Mouse (Mus musculus): Measurements from ENCODE around the gene Ski. TPM values are rescaled to one million over a fixed set of nuclear protein-coding genes. Genes with fewer than 3 reads are reported as not detected.

Gene Ski
- polyA plus RNA-seq, 1 experiment from 2014 or later, result 24.4 TPM

- H3K4me2 ChIP-seq (ENCODE audit: low read length), result no peak overlapping the region
- no peak overlapping the region for H3K27ac ChIP-seq (ENCODE audit: low read depth)
- ATAC-seq (replicated peaks; ENCODE audit: low FRiP score, low TSS enrichment, low read depth), result no peak
- H3K27me3 ChIP-seq (replicated peaks; ENCODE audit: control insufficient read depth, insufficient read depth, low read length), result no peaks in the 10 kb centered on the region
- H3K4me3 ChIP-seq (ENCODE audit: low read depth, low read length), result no peak overlapping the region
- no peak for DNase-seq (ENCODE audit: low spot score)
- no peak overlapping the region for H3K9ac ChIP-seq (ENCODE audit: low read length)
- no peaks in the 10 kb centered on the region for H3K9me3 ChIP-seq (ENCODE audit: control insufficient read depth, low read length)
- 65% methylated on average over 8 of the region's 8 CpGs for WGBS
- H3K4me1 ChIP-seq (replicated peaks; ENCODE audit: control insufficient read depth, insufficient read depth, low read length), result peaks cover 22% of the 10 kb centered on the region
- H3K36me3 ChIP-seq (ENCODE audit: control insufficient read depth, insufficient read depth, low read length), result peaks cover 63% of the 10 kb centered on the region
These were observed 63.9 kb downstream of the Ski start for GRCm38 (mm10) chr4:155158543-155158917.

GRCm38 (mm10) chr4:155157871-155158542 lies 64.4 kb downstream of the Ski start:
- 90% methylated on average over 27 of the region's 27 CpGs for WGBS
- H3K36me3 ChIP-seq (ENCODE audit: control insufficient read depth, insufficient read depth, low read length), result peaks cover 63% of the 10 kb centered on the region
- no peak for DNase-seq (ENCODE audit: low spot score)

GRCm38 (mm10) chr4:155156734-155157133 lies 65.7 kb downstream of the Ski start:
- WGBS, result 95% methylated on average over 17 of the region's 17 CpGs
- H3K4me1 ChIP-seq (replicated peaks; ENCODE audit: control insufficient read depth, insufficient read depth, low read length), result peaks cover 7% of the 10 kb centered on the region
- H3K9ac ChIP-seq (ENCODE audit: low read length), result no peak overlapping the region
- no peak overlapping the region for H3K27ac ChIP-seq (ENCODE audit: low read depth)
- no peaks in the 10 kb centered on the region for H3K27me3 ChIP-seq (replicated peaks; ENCODE audit: control insufficient read depth, insufficient read depth, low read length)
- DNase-seq (ENCODE audit: low spot score), result no peak
- ATAC-seq (replicated peaks; ENCODE audit: low FRiP score, low TSS enrichment, low read depth), result no peak
- H3K9me3 ChIP-seq (ENCODE audit: control insufficient read depth, low read length), result no peaks in the 10 kb centered on the region
- peaks cover 63% of the 10 kb centered on the region for H3K36me3 ChIP-seq (ENCODE audit: control insufficient read depth, insufficient read depth, low read length)
- H3K4me2 ChIP-seq (ENCODE audit: low read length), result no peak overlapping the region
- H3K4me3 ChIP-seq (ENCODE audit: low read depth, low read length), result no peak overlapping the region

More at GRCm38 (mm10) chr4:155157871-155158542, 64.4 kb downstream of the Ski start:
- Histone ChIP-seq H3K27ac (ENCODE audit: low read depth) (no peak overlapping the region), H3K4me1 (replicated peaks; ENCODE audit: control insufficient read depth, insufficient read depth, low read length) (peaks cover 16% of the 10 kb centered on the region), H3K27me3 (replicated peaks; ENCODE audit: control insufficient read depth, insufficient read depth, low read length) (no peaks in the 10 kb centered on the region), H3K9ac (ENCODE audit: low read length) (no peak overlapping the region), H3K4me2 (ENCODE audit: low read length) (no peak overlapping the region), H3K4me3 (ENCODE audit: low read depth, low read length) (no peak overlapping the region), H3K9me3 (ENCODE audit: control insufficient read depth, low read length) (no peaks in the 10 kb centered on the region)
- ATAC-seq (replicated peaks; ENCODE audit: low FRiP score, low TSS enrichment, low read depth), result no peak

GRCm38 (mm10) chr4:155154986-155155385 lies 67.4 kb downstream of the Ski start:
- Histone ChIP-seq H3K36me3 (ENCODE audit: control insufficient read depth, insufficient read depth, low read length) (peaks cover 56% of the 10 kb centered on the region), H3K4me2 (ENCODE audit: low read length) (no peak overlapping the region), H3K9me3 (ENCODE audit: control insufficient read depth, low read length) (no peaks in the 10 kb centered on the region), H3K9ac (ENCODE audit: low read length) (no peak overlapping the region), H3K4me3 (ENCODE audit: low read depth, low read length) (no peak overlapping the region), H3K27me3 (replicated peaks; ENCODE audit: control insufficient read depth, insufficient read depth, low read length) (no peaks in the 10 kb centered on the region), H3K4me1 (replicated peaks; ENCODE audit: control insufficient read depth, insufficient read depth, low read length) (peaks cover 15% of the 10 kb centered on the region), H3K27ac (ENCODE audit: low read depth) (no peak overlapping the region)
- DNase-seq (ENCODE audit: low spot score) (no peak), ATAC-seq (replicated peaks; ENCODE audit: low FRiP score, low TSS enrichment, low read depth) (no peak)
- WGBS, result 59% methylated on average over 11 of the region's 11 CpGs

GRCm38 (mm10) chr4:155153389-155154072 lies 68.9 kb downstream of the Ski start:
- peaks cover 22% of the 10 kb centered on the region for H3K4me1 ChIP-seq (replicated peaks; ENCODE audit: control insufficient read depth, insufficient read depth, low read length)
- no peak overlapping the region for H3K4me2 ChIP-seq (ENCODE audit: low read length)
- H3K27me3 ChIP-seq (replicated peaks; ENCODE audit: control insufficient read depth, insufficient read depth, low read length), result no peaks in the 10 kb centered on the region
- no peak for DNase-seq (ENCODE audit: low spot score)
- 81% methylated on average over 3 of the region's 3 CpGs for WGBS
- ATAC-seq (replicated peaks; ENCODE audit: low FRiP score, low TSS enrichment, low read depth), result no peak
- no peak overlapping the region for H3K9ac ChIP-seq (ENCODE audit: low read length)
- no peak overlapping the region for H3K27ac ChIP-seq (ENCODE audit: low read depth)
- H3K9me3 ChIP-seq (ENCODE audit: control insufficient read depth, low read length), result no peaks in the 10 kb centered on the region
- no peak overlapping the region for H3K4me3 ChIP-seq (ENCODE audit: low read depth, low read length)
- peaks cover 41% of the 10 kb centered on the region for H3K36me3 ChIP-seq (ENCODE audit: control insufficient read depth, insufficient read depth, low read length)

GRCm38 (mm10) chr4:155152476-155152875 lies 69.9 kb downstream of the Ski start:
- no peaks in the 10 kb centered on the region for H3K9me3 ChIP-seq (ENCODE audit: control insufficient read depth, low read length)
- peaks cover 30% of the 10 kb centered on the region for H3K36me3 ChIP-seq (ENCODE audit: control insufficient read depth, insufficient read depth, low read length)
- H3K4me2 ChIP-seq (ENCODE audit: low read length), result no peak overlapping the region
- ATAC-seq (replicated peaks; ENCODE audit: low FRiP score, low TSS enrichment, low read depth), result no peak
- peaks cover 22% of the 10 kb centered on the region for H3K4me1 ChIP-seq (replicated peaks; ENCODE audit: control insufficient read depth, insufficient read depth, low read length)
- H3K27ac ChIP-seq (ENCODE audit: low read depth), result no peak overlapping the region
- H3K4me3 ChIP-seq (ENCODE audit: low read depth, low read length), result no peak overlapping the region
- no peak for DNase-seq (ENCODE audit: low spot score)
- H3K27me3 ChIP-seq (replicated peaks; ENCODE audit: control insufficient read depth, insufficient read depth, low read length), result no peaks in the 10 kb centered on the region
- 95% methylated on average over 6 of the region's 6 CpGs for WGBS
- H3K9ac ChIP-seq (ENCODE audit: low read length), result no peak overlapping the region

- no peak for ATAC-seq (replicated peaks; ENCODE audit: low FRiP score, low TSS enrichment, low read depth)
- Histone ChIP-seq H3K4me2 (ENCODE audit: low read length) (no peak overlapping the region), H3K9ac (ENCODE audit: low read length) (no peak overlapping the region), H3K27me3 (replicated peaks; ENCODE audit: control insufficient read depth, insufficient read depth, low read length) (no peaks in the 10 kb centered on the region), H3K9me3 (ENCODE audit: control insufficient read depth, low read length) (no peaks in the 10 kb centered on the region), H3K36me3 (ENCODE audit: control insufficient read depth, insufficient read depth, low read length) (peaks cover 24% of the 10 kb centered on the region), H3K4me1 (replicated peaks; ENCODE audit: control insufficient read depth, insufficient read depth, low read length) (peaks cover 22% of the 10 kb centered on the region), H3K4me3 (ENCODE audit: low read depth, low read length) (no peak overlapping the region), H3K27ac (ENCODE audit: low read depth) (no peak overlapping the region; the same call in 1 of the 2 replicates)
- no peak for DNase-seq (ENCODE audit: low spot score)
- WGBS, result 57% methylated on average over 4 of the region's 4 CpGs
These were observed 70.5 kb downstream of the Ski start for GRCm38 (mm10) chr4:155151845-155152244.

GRCm38 (mm10) chr4:155151221-155151788 lies 71.1 kb downstream of the Ski start:
- Histone ChIP-seq H3K9me3 (ENCODE audit: control insufficient read depth, low read length) (no peaks in the 10 kb centered on the region), H3K27ac (ENCODE audit: low read depth) (peak overlapping the region; percentile 80), H3K4me3 (ENCODE audit: low read depth, low read length) (peak overlapping the region; percentile 43), H3K4me2 (ENCODE audit: low read length) (peak overlapping the region; percentile 79), H3K27me3 (replicated peaks; ENCODE audit: control insufficient read depth, insufficient read depth, low read length) (no peaks in the 10 kb centered on the region), H3K9ac (ENCODE audit: low read length) (peak overlapping the region; percentile 68), H3K36me3 (ENCODE audit: control insufficient read depth, insufficient read depth, low read length) (peaks cover 19% of the 10 kb centered on the region), H3K4me1 (replicated peaks; ENCODE audit: control insufficient read depth, insufficient read depth, low read length) (peaks cover 22% of the 10 kb centered on the region)
- ATAC-seq (replicated peaks; ENCODE audit: low FRiP score, low TSS enrichment, low read depth), result peak; percentile 2
- 46% methylated on average over 12 of the region's 12 CpGs for WGBS
- DNase-seq (ENCODE audit: low spot score), result no peak

Measured in intestine, embryonic 14.5 days (tissue).